Mouse (Mus musculus): ENCODE measurements at regions not wholly inside any gene's neighbourhood (a gene's known extent, or its start where the extent isn't known, plus 50 kb on each side); places are given as distances from the start of the nearest gene placed in this dataset.

DNA sequence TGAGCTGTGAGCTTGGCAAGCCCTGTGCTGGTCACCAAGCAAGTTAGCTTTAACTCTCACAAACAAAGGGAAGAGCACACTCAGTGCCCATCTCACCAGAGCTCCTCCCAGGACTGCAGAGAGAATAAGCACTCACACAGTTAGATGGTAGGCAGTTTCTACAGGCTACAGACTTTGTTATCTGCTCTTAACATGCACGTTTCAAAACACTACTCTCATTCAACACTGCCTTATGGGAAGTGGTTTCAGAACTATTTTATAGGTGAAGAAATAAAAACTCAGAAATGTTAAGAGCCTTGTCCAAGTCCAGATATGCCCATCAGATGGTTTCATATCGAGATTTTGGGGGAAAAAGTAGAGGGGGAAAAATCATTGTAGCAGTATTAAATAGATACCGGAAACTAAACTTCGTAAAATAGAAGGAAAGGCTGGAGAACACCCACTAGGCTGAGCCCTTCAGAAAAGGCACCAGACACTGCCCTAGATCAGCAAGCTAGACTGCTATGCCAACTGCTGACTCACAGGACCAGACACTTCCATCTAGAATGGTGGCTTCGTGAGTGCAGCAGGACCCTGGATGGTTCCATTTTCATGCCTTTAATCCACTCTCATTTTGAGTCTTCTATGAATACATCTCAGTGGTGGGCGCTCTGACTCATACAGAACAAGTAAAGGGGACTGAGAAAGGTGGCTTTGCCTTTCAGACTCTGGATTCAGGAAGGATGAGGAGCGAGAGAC lies 51.3 kb upstream of the Serbp1 start:
- DNase-seq (ENCODE audit: extremely low spot score in 1 of 2, low spot score in 1 of 2), result peak in 1 of 2 experiments; percentile 54

DNA sequence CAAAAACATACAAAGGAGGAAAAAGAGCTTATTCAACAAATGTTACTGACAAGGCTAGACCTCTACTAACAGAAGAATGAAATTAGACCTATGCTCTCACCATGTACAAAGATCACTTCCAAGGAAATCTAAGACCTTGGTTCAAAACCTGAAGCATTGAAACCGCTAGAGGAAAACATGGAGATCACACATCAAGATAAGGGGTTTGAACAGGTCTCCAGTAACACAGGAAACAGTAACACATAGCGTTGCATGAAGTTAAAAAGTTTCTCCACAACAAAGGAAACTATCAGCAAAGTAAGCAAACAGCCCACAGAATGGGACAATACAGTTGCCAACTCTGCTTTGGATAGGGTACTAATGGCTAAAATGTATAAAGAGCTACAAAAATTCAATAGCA lies 53.3 kb upstream of the Serbp1 start:
- no peak for DNase-seq (ENCODE audit: extremely low spot score in 1 of 2, low spot score in 1 of 2)

DNA sequence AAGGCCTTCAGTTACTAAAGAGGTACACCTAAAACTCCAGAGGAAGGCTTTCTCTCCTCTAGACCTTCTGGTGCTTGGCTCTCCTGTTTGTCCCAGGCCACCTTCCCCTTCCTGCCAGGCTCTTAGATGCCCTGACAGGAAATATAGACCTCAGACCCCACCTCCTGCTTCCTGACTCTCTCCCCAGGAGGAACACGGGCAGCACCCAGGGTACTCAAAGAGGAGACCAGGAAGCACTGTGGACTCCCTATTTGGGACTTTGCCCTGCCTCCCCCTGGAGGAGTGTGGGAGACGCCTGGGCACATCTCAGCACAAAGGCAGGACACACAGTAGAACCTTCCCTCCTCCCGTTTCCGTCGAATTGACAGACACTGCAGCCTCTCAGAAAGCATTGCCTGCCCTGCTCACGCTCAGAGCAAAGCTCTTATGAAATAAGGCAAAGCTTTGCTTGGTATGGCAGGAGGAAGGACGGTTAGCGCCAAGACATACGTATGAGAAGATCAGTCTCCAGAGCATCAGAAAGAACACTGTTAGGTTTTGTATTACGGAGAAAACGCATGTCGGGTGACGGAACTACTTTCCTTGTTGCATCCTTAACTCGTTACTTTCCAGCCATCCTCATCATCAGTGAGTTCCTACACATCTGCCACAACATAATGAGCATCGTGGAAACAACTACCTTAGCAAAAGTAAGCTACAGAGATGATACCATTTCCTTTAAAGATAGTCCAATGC lies 54.3 kb upstream of the Serbp1 start:
- DNase-seq (ENCODE audit: extremely low spot score in 1 of 2, low spot score in 1 of 2), result no peak

DNA sequence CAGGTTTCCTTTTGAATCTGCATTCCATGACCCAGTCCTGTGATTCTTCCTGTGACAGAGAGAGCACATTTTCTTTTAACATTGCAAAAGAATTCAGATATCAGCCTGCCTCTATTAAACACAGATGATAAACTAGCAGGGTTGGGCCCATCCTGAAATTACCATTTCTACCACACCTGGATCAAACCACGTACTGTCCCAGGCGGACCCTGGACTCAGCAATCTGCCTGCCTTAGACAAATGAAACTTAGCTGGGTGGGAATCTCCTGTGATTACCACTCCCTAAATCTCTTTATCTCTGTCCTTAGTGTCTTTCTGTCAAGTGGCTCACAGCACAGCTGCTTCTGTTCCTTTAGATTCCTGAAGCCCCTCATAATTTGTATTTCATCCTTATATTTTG lies 55.5 kb upstream of the Serbp1 start:
- DNase-seq (ENCODE audit: extremely low spot score in 1 of 2, low spot score in 1 of 2), result no peak

DNA sequence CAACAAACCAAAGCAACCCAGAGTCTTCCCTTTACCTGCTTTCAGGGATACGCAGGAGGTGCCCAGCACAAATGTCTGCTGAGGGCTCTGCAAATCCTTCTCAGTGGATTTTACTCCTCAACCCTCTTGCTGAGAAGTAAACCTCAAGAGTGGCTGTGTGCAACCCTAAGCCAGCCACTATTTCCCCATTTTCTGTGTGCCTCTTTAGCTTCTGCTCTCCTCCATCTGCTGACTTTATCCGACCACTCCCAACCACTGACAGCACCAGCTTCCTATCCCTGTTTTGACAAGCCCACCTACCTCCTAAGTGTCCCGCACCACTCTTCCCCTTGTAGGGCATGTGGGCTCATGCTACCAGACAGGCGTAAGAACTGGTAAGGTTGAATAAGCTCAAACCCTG lies 56.5 kb upstream of the Serbp1 start:
- no peak for DNase-seq (ENCODE audit: extremely low spot score in 1 of 2, low spot score in 1 of 2)

DNA sequence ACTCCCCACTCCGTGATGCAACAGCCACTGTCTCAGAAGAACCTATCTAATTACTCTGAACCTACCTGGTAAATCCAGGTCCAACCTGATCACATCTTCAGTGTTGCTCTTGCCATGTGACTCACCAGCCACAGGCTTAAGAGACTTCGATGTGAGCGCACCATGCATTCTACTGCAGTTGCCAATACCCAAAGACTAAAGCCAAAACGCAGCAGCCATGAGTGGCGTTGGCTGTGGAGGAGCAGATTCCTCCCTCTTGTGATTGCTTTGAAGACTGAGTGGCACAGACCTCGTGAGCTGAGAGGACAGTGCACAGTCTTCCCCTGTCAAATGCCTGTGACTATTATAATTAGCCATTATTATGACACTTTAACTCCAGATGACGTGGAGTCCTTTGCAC lies 58.6 kb upstream of the Serbp1 start:
- DNase-seq (ENCODE audit: extremely low spot score in 1 of 2, low spot score in 1 of 2), result no peak

DNA sequence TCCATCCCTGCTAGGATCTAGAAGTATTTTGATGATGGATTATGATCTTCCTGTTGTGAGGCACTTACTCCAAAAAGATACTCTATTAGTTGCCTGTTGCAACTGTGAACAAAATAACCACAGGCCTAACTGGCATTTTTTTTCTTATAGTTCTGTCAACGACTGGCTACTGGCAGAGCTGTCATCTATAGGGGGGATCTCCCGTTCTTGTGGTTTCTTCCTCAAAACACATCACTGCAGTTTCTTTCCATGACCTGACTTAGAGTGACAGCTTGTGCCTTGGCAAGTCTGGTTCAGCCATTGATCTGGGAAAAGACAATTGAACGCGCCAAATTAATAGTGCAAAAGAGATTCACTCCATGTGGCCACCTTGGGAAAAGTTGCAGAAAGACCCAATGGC lies 59.4 kb upstream of the Serbp1 start:
- DNase-seq (ENCODE audit: extremely low spot score in 1 of 2, low spot score in 1 of 2), result no peak

DNA sequence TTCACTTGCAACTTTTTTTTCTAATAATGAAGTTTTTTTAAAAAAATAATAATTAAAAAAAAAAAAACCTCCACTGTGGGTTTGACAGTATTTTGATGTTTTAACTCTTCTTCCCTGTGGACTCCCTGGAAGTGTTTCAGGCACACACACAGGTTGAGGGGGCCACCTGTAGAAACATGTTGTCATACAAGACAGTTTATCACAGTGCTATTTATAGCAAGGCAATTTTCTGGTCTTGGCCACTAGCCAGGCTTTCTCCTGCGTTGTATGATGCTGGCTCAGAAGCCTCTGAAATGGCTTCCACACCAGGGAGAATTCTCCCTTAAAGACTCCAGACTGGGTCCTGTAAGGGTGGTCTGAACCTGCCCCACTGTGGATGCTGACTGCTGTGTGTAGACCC lies 59.9 kb upstream of the Serbp1 start:
- DNase-seq (ENCODE audit: extremely low spot score in 1 of 2, low spot score in 1 of 2), result no peak

DNA sequence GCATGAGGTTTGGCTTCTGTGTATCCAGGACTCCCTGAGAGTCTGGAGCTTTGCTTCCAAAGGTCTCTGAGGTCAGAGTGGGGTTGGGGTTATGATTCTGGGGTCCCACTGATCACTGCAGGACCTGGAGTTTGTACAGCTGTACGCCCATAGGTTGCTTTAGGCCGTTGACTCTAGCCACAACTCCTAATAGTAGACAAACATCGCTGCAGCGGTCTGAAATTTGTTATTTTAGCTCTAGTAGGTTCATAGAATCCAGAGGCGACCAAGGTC lies 67.4 kb upstream of the Serbp1 start:
- no peak for DNase-seq (ENCODE audit: extremely low spot score in 1 of 2, low spot score in 1 of 2)

DNA sequence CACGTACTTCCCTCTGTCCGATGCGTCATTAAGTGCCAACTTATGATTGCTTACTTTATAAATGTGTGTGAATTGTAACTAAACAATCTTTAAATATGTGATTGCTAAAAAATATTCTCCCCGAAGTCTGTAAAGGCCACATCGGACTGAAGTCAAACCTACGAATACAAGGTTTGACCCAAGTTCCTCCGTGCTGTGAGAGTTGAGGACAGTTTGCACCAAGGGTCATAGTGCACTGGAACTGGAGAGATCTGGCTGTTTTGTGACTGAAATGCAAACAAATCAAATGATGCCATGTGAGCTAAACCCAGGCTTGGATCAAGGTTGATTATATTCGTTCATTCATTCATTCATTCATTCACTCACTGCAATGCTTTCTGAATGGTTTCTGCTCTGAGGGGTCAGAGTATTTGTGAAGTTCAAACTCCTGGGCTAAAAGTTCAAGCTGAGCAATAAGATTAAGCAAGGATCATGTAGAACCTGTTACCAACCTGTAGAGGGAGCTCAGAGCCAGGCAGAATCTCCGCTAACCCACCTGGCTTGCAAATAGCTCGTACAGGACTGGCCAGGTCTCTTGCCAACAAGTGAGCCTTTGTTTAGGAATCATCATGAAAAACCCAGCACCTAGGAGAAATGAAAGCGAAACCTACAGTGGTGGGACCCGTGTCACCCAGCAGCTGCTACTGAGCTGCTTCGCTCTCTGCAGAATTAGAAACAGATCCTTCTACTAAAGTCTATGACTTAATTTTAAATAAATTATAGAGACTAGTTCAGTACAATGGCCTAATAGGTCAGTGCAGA lies 67.9 kb upstream of the Serbp1 start:
- DNase-seq (ENCODE audit: extremely low spot score in 1 of 2, low spot score in 1 of 2), result peak in 1 of 2 experiments; percentile 71

DNA sequence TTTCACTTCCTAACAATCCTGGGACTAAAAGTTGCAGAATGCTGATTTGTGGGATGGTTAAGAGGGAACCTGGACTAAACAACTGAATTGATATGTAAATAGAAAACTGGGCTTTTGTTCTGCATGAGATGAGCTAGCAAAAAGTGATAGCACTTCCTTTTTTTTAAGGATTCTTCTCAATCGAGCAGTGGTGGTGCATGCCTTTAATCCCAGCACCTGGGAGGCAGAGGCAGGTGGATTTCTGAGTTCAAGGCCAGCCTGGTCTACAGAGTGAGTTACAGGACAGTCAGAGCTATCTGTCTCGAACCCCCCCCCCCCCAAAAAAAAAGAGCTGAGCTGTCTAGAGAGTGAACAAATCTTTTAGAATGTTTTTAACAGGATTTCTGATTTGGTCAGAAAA lies 69.2 kb upstream of the Serbp1 start:
- no peak for DNase-seq (ENCODE audit: extremely low spot score in 1 of 2, low spot score in 1 of 2)

DNA sequence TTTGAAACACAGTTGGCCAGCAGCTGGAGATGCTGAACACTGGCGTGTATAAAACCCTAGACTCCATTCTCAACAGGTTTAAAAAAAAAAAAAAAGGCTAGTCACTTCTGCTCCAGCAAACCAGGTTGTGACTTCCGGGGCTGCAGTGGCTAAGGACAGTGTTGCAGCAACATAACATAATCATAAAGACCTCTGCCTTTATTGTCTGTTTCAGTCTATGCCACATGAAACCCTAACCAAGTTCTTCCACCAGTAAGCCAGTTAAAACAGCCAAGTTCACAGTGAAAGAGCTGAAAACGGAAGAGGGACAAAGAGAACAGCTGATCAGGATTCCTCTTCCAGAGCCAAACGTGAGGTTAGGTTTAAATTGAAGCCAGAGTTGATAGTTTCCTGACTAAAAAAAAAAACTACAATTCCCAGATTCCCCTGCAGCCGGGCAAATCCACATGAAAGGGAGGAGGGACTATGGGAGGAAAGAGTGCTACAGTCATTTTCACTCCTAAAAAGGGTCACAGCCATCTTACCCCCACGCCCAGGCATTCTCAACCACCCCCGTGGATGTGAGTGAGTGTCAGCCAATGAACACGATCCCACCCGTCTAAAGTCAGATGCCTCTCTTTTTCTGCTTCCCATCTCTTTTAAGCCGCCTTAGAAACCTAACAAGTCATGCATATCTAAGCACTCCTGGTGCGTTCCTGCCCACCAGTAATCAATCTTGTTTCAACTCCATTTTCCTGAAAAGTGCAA lies 69.8 kb upstream of the Serbp1 start:
- DNase-seq (ENCODE audit: extremely low spot score in 1 of 2, low spot score in 1 of 2), result peak; percentile 23 to 67

DNA sequence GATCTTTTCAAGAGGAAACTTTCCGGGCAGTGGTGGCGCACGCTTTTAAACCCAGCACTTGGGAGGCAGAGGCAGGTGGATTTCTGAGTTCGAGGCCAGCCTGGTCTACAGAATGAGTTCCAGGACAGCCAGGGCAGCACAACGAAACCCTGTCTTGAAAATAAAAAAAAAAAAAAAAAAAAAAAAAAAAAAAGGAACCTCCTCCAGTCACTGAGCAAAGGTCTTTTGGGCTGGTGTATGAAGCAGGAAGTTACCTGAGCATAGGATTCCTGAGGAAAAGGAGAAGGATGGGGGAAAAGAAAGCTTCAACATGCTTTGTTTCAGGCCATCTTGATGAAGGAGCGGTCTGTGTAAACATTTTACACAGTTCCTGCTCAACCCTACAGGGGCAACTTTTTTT lies 72.9 kb upstream of the Serbp1 start:
- no peak for DNase-seq (ENCODE audit: extremely low spot score in 1 of 2, low spot score in 1 of 2)

DNA sequence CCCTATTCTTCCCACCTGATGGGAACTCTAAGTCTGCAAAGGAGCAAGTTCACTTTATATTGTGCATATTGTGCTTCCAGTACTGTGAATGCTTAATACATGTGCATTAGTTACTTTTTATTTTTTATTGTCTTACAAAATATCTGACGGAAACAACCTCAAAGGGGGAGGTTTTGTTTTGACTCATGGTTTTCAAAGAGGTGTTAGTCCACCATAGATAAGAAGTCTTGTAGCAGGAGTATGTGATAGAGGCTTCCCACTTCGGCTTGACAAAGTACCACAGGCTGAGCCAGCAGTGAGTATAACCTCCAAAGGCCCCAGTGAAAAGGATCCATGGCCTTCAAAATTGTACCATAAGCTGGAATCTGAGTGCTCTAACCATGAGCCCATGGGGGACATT lies 74.0 kb upstream of the Serbp1 start:
- no peak for DNase-seq (ENCODE audit: extremely low spot score in 1 of 2, low spot score in 1 of 2)

DNA sequence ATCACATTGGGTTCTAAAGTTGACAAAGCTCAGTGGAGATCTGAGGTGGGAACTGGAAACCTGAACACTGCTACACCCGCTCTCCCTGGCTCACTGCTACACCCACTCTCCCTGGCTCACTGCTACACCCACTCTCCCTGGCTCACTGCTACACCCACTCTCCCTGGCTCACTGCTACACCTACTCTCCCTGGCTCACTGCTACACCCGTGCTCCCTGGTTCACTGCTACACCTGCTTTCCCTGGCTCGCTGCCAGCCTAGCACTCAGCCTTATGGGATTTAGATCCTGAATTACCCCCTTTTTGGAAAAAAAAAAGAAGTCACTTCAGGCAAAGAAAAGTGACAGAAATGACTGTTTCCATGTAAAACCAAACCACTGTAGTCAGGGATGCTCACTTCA lies 75.2 kb upstream of the Serbp1 start:
- DNase-seq (ENCODE audit: extremely low spot score in 1 of 2, low spot score in 1 of 2), result no peak

DNA sequence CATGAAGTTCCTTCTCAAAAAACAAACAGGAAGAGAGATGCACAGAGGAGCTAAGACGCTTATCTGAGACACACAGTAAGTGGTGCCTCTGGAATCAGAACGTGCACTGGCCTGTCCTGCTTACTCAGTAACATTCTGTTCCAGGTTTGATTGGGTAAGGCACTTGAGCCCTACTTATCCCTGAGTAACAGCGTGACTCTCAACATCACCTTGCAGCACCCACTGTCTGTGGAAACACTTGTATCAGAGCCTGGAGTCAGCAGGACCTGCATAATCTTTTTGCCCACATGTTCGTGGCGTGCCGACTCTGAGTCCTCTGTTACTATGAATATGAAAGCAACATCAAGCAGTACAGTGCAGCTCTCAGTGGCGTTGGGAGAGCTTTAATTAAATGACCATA lies 76.4 kb upstream of the Serbp1 start:
- no peak for DNase-seq (ENCODE audit: extremely low spot score in 1 of 2, low spot score in 1 of 2)

DNA sequence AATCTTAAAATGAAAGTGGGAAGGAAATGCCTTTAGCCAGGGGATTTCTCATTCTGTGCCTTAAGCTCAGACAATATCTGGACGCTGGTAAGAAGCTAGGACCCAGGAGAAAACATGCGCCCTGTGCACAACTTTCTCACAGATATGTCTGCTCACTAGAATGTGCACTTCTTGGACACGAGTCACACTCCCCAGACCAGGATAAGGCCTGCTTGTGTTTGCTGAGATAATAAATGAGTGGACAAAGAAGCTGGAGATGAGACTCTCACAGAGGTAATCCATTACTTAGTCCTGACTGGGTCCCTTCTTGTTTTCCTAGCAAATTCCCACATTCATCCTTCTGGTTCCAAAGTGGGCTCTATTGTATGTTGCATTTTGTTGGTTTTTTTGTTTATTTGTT lies 77.4 kb upstream of the Serbp1 start:
- no peak for DNase-seq (ENCODE audit: extremely low spot score in 1 of 2, low spot score in 1 of 2)

DNA sequence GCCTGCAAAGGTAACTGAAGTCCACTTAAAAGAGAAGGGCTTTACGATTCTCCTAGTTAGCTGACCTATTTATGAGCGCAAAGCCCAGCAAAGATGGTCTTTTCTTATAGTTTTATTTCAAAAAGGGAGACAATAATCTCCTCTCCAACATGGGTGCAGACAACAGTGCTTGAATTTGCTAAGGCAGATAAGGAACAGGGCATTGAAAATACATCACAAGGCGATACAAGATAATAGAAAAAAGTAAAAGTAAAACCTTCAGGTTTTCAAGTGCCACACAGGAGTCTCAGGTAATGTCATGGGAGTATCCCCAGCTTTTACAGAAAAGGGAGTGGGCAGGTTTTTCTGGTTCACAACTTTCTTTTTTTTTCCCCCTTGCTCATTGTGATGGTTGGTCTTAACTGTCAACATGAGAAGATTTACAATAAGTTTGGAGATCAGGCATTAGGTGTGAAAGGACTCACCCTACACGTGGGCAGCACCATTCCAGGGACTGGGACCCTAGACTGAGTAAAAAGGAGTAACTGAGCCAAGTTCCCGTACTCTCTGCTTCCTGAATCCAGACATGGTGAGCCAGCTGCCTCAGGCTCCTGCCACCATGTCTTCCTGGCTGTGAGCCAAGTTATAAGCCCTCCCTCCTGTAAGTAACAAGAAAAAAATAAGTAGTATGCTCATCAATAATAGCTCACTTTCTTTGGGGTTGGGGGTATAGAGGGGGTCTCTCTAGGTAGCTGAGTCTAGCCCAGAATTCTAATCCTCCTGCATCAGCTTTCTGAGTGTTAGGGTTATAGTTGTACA lies 78.1 kb upstream of the Serbp1 start:
- DNase-seq (ENCODE audit: extremely low spot score in 1 of 2, low spot score in 1 of 2), result no peak

DNA sequence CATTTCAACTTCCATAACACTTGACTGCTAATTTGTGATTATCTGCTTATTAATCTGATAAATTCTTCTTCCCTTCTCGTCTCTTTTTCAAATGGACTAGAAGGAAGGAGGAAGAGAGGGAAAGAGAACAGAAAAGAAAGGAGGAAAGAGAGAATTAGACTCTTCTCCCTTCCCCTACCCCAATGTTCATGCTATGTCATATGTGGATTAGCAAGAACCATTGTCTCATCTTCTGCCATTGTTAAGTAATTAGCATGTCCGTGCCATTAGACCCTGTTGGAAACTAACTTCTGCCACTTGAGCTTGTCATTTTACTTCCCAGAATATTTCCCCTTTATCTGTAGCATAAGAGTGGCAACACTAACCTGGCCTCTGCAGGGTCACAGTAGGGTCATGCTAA lies 78.8 kb upstream of the Serbp1 start:
- DNase-seq (ENCODE audit: extremely low spot score in 1 of 2, low spot score in 1 of 2), result no peak

DNA sequence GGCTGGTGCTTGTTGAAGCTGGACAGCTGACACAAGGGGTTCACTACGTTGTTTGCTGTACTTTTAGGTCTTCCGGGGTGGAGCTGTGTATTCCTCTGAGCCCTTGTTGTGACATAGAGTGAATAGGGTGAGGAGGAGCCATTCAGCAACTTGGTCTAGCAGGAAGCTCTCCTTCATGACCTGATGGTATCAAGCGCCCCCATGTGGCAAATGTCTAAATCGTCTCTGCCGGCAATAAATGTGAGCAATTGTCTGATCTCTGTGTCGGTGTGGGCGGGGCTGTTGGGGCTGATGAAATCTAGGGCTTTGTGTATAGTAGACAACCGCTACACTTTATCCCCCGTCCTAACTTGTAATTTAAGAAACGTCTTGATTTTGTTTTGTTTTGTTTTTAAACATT lies 79.2 kb upstream of the Serbp1 start:
- peak; percentile 70 to 92 for DNase-seq (ENCODE audit: extremely low spot score in 1 of 2, low spot score in 1 of 2)

All from frontal cortex, adult 2 months (tissue).